Mouse (Mus musculus): ENCODE results near the gene Fam171a1.

DNA sequence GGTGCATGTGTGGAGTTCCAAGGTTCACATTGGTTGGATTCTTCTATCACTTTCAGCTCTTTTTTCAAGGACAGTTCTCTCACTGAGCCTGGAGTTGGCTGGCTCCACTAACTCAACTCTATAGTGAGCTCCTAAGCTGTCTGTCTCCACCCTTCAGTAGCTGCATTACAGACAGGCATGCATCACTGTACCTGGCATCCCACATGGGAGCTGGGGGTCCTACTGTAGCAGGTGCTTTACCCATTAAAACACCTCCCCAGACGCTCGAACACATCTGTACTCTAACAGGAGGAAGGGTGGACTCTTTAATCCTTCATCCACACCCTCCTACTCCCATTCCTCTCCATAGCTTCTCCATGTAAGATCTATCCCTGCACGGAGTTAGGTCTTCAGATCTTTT lies 5.6 kb upstream of the Fam171a1 start:
- TF ChIP-seq CTCF (conservative IDR thresholded peaks at IDR 0.05; ENCODE audit: insufficient read depth, insufficient read length, low read depth, low read length) (no peak), POLR2A (IDR thresholded peaks at IDR 0.05; ENCODE audit: low read depth, low read length) (no peak)
